Mouse (Mus musculus): ENCODE measurements at regions not wholly inside any gene's neighbourhood (a gene's known extent, or its start where the extent isn't known, plus 50 kb on each side); places are given as distances from the start of the nearest gene placed in this dataset.

DNA sequence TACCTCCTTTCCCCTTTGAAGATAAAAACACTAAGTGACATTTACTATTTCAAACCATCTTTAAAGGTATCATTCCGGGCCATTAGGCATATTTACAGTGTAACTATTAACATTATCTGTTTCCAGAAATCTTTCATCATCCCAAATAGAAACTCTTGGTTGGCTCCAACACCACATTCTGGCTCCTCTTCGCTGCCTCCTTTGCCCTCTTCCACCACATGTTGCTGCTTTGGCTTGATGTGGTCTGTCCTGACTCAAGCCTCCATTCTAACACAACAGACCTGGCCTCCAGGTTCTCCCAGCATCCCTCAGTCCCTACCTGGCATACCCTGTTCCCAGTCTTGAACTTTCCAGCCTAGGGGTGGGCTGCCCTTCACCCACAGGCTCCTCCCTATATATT is 56.2 kb upstream of the Znrf2 start:
- TF ChIP-seq CTCF (IDR thresholded peaks at IDR 0.05; ENCODE audit: low read depth) = no peak
- no peak for TF ChIP-seq EP300 (IDR thresholded peaks at IDR 0.05; ENCODE audit: low read depth)

All from liver, embryonic 14.5 days (tissue).